10 mouse cellular contexts compared by ENCODE assay signal in the genomic region with DNA sequence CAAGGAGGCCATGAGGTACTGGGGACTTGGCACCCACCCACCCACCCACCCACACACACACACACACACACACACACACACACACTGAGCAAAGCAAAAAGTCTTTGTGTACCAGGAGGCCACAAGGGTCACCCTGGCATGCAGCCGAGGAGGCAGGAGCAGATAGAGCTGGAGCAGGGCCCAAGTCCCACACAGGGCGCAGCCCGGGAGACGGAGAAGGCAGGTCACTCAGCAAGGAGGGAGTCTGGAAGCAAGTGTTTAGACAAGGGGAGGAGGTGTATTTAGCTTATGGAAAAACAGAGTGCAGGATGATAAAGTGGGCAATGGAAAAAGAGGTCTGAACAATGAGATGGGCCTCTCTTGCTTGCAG. TPM values are rescaled to one million over a fixed set of nuclear protein-coding genes. Genes with fewer than 3 reads are reported as not detected.
DNase-seq lines count a peak whose midpoint lies in the region; ATAC-seq and TF ChIP-seq lines count a peak whose summit lies in the region.
"Had no signal": no experiment of that assay in that cellular context is flagged by ENCODE, and none has a peak within 500 bp of the region (broad histone marks: within the 10 kb centered on the region; RNA-seq: fewer than 3 reads in every experiment).

No protein-coding gene starts in this region.

- no peak overlapping the region for H3K4me2 ChIP-seq in kidney, embryonic 16.5 days (replicated peaks; ENCODE audit: low read depth, low read length)
- H3K4me2 ChIP-seq: midbrain, embryonic 12.5 days had no signal

- TF ChIP-seq CTCF in kidney, adult 2 months (conservative IDR thresholded peaks at IDR 0.05; ENCODE audit: insufficient read depth, insufficient read length, low read depth, low read length), result no peak

- H3K4me3 ChIP-seq in kidney, adult 2 months (ENCODE audit: insufficient read depth, low read depth, low read length), result no peak overlapping the region
- H3K4me3 ChIP-seq in kidney, embryonic 16.5 days (ENCODE audit: low read length), result no peak overlapping the region
- H3K4me3 ChIP-seq in heart, embryonic 10.5 days, result no peak overlapping the region
- H3K4me3 ChIP-seq: midbrain, embryonic 12.5 days had no signal

- H3K27ac ChIP-seq in kidney, adult 2 months (ENCODE audit: insufficient read depth, low read depth, low read length), result no peak overlapping the region
- H3K27ac ChIP-seq in kidney, embryonic 16.5 days (ENCODE audit: low read length), result no peak overlapping the region
- peak overlapping the region; percentile 47; the same call in 1 of the 2 replicates for H3K27ac ChIP-seq in heart, embryonic 10.5 days
- H3K27ac ChIP-seq: midbrain, embryonic 12.5 days had no signal

- TF ChIP-seq POLR2A in kidney, adult 2 months (IDR thresholded peaks at IDR 0.05; ENCODE audit: low read depth, low read length), result no peak

- H3K36me3 ChIP-seq in kidney, adult 2 months (ENCODE audit: control insufficient read depth, insufficient read depth, low read length), result no peaks in the 10 kb centered on the region
- no peaks in the 10 kb centered on the region for H3K36me3 ChIP-seq in kidney, embryonic 16.5 days (ENCODE audit: insufficient read depth, low read length)
- H3K36me3 ChIP-seq in heart, embryonic 10.5 days, result no peaks in the 10 kb centered on the region
- H3K36me3 ChIP-seq: midbrain, embryonic 12.5 days had no signal

- no peaks in the 10 kb centered on the region for H3K9me3 ChIP-seq in kidney, embryonic 16.5 days (ENCODE audit: low read length)
- H3K9me3 ChIP-seq in heart, embryonic 10.5 days, result no peaks in the 10 kb centered on the region
- H3K9me3 ChIP-seq: midbrain, embryonic 12.5 days had no signal

- H3K27me3 ChIP-seq in kidney, adult 2 months (replicated peaks; ENCODE audit: control insufficient read depth, insufficient read depth, low read length), result no peaks in the 10 kb centered on the region
- no peaks in the 10 kb centered on the region for H3K27me3 ChIP-seq in kidney, embryonic 16.5 days (ENCODE audit: insufficient read depth, low read length)
- no peaks in the 10 kb centered on the region for H3K27me3 ChIP-seq in heart, embryonic 10.5 days (ENCODE audit: insufficient read depth, poor library complexity, severe bottlenecking)
- H3K27me3 ChIP-seq: midbrain, embryonic 12.5 days had no signal

- H3K9ac ChIP-seq in kidney, embryonic 16.5 days (replicated peaks; ENCODE audit: low read length), result no peak overlapping the region
- H3K9ac ChIP-seq: midbrain, embryonic 12.5 days had no signal

- peak; percentile 24 for DNase-seq in kidney, adult 2 months
- peak; percentile 47 for DNase-seq in adrenal gland, postnatal 14 days
- no peak for DNase-seq in heart, embryonic 10.5 days (ENCODE audit: low spot score)
- peak; percentile 27 for DNase-seq in lung, postnatal 10 days
- no peak for DNase-seq in urinary bladder, postnatal 25 days (ENCODE audit: low spot score)
- DNase-seq in cerebellum, adult 18-20 months, result no peak

- H3K4me1 ChIP-seq in kidney, adult 2 months (ENCODE audit: control insufficient read depth, insufficient read depth, low read length), result no peaks in the 10 kb centered on the region
- peaks cover 9% of the 10 kb centered on the region; the same call in 1 of the 2 replicates for H3K4me1 ChIP-seq in kidney, embryonic 16.5 days (ENCODE audit: insufficient read depth, low read length)
- H3K4me1 ChIP-seq in heart, embryonic 10.5 days, result peaks cover 22% of the 10 kb centered on the region; the same call in 1 of the 2 replicates

- WGBS in kidney, adult 2 months, result 42% methylated on average over 4 of the region's 4 CpGs
- WGBS in kidney, embryonic 16.5 days, result 47% methylated on average over 4 of the region's 4 CpGs
- WGBS in heart, embryonic 10.5 days, result 60% methylated on average over 4 of the region's 4 CpGs

- ATAC-seq in kidney, embryonic 16.5 days (ENCODE audit: low FRiP score, low TSS enrichment), result no peak
- no peak for ATAC-seq in frontal cortex, adult (ENCODE audit: low TSS enrichment)

RNA-seq across cellular contexts. Expression of gene Kcnd3, which starts 48.1 kb away (rescaled TPM):
- 5.0 TPM in 2 replicates for polyA plus RNA-seq in kidney, adult 2 months (2012; rRNA removed)
- 2.7 and 2.9 TPM in 2 replicates for polyA plus RNA-seq in kidney, embryonic 16.5 days (2015; fragmentation: Nextera tagmentation; extraction: Ambion mirVana)
- total RNA-seq in adrenal gland, postnatal 14 days (2021), result 4.5 and 5.4 TPM in 2 replicates
- 0.47 and 0.58 TPM in 2 replicates for polyA plus RNA-seq in heart, embryonic 10.5 days (2016; fragmentation: Nextera tagmentation; extraction: Ambion mirVana)
- total RNA-seq: MEL had no signal

Comparison
In these comparisons a context has a peak if more than half of its experiments do, and no peak if none do; other contexts are left out.
1. DNase-seq: peak in kidney, adult 2 months (single experiment), adrenal gland, postnatal 14 days (single experiment) and lung, postnatal 10 days (single experiment); none in heart, embryonic 10.5 days (single experiment), urinary bladder, postnatal 25 days (single experiment) and cerebellum, adult 18-20 months (0 of 2).